Mouse (Mus musculus): Measurements from ENCODE around the gene Rtn1. TPM values are rescaled to one million over a fixed set of nuclear protein-coding genes. Genes with fewer than 3 reads are reported as not detected.

Rtn1 gene
- polyA plus RNA-seq, 1 experiment: 4.1 TPM

- no peaks in the 10 kb centered on the region for H3K36me3 ChIP-seq (ENCODE audit: control insufficient read depth, insufficient read depth, low read length)
- no peaks in the 10 kb centered on the region for H3K27me3 ChIP-seq (ENCODE audit: control insufficient read depth, insufficient read depth, low read length)
- WGBS: 66% methylated on average over 10 of the region's 10 CpGs
- H3K27ac ChIP-seq (ENCODE audit: insufficient read depth, low read depth, low read length): no peak overlapping the region
- no peak overlapping the region for H3K4me3 ChIP-seq (ENCODE audit: low read depth, low read length)
- no peak for TF ChIP-seq POLR2A (IDR thresholded peaks at IDR 0.05; ENCODE audit: low read depth, low read length)
- TF ChIP-seq CTCF (IDR thresholded peaks at IDR 0.05; ENCODE audit: extremely low read depth, insufficient read length, insufficient replicate concordance, low read depth, low read length): no peak
- no peaks in the 10 kb centered on the region for H3K4me1 ChIP-seq (ENCODE audit: control insufficient read depth, insufficient read depth, insufficient read length, low read length)
Measured at GRCm38 (mm10) chr12:72324210-72324871, 84.5 kb downstream of the Rtn1 start.

GRCm38 (mm10) chr12:72323778-72324177 is 85.1 kb downstream of the Rtn1 start:
- no peaks in the 10 kb centered on the region for H3K27me3 ChIP-seq (ENCODE audit: control insufficient read depth, insufficient read depth, low read length)
- no peak overlapping the region for H3K4me3 ChIP-seq (ENCODE audit: low read depth, low read length)
- 49% methylated on average over 4 of the region's 4 CpGs for WGBS
- no peaks in the 10 kb centered on the region for H3K4me1 ChIP-seq (ENCODE audit: control insufficient read depth, insufficient read depth, insufficient read length, low read length)
- no peak overlapping the region for H3K27ac ChIP-seq (ENCODE audit: insufficient read depth, low read depth, low read length)
- no peaks in the 10 kb centered on the region for H3K36me3 ChIP-seq (ENCODE audit: control insufficient read depth, insufficient read depth, low read length)
- no peak for TF ChIP-seq CTCF (IDR thresholded peaks at IDR 0.05; ENCODE audit: extremely low read depth, insufficient read length, insufficient replicate concordance, low read depth, low read length)
- no peak for TF ChIP-seq POLR2A (IDR thresholded peaks at IDR 0.05; ENCODE audit: low read depth, low read length)

GRCm38 (mm10) chr12:72315732-72316465 is 93.0 kb downstream of the Rtn1 start:
- Histone ChIP-seq H3K4me1 (ENCODE audit: control insufficient read depth, insufficient read depth, insufficient read length, low read length) (no peaks in the 10 kb centered on the region), H3K36me3 (ENCODE audit: control insufficient read depth, insufficient read depth, low read length) (no peaks in the 10 kb centered on the region), H3K27ac (ENCODE audit: insufficient read depth, low read depth, low read length) (no peak overlapping the region), H3K27me3 (ENCODE audit: control insufficient read depth, insufficient read depth, low read length) (no peaks in the 10 kb centered on the region), H3K4me3 (ENCODE audit: low read depth, low read length) (no peak overlapping the region)
- WGBS: 80% methylated on average over 15 of the region's 15 CpGs
- TF ChIP-seq CTCF (IDR thresholded peaks at IDR 0.05; ENCODE audit: extremely low read depth, insufficient read length, insufficient replicate concordance, low read depth, low read length) (no peak), POLR2A (IDR thresholded peaks at IDR 0.05; ENCODE audit: low read depth, low read length) (no peak)

GRCm38 (mm10) chr12:72310818-72311217 is 98.0 kb downstream of the Rtn1 start:
- no peak for TF ChIP-seq POLR2A (IDR thresholded peaks at IDR 0.05; ENCODE audit: low read depth, low read length)
- no peak for TF ChIP-seq CTCF (IDR thresholded peaks at IDR 0.05; ENCODE audit: extremely low read depth, insufficient read length, insufficient replicate concordance, low read depth, low read length)
- no peak overlapping the region for H3K27ac ChIP-seq (ENCODE audit: insufficient read depth, low read depth, low read length)
- H3K36me3 ChIP-seq (ENCODE audit: control insufficient read depth, insufficient read depth, low read length): no peaks in the 10 kb centered on the region
- H3K27me3 ChIP-seq (ENCODE audit: control insufficient read depth, insufficient read depth, low read length): no peaks in the 10 kb centered on the region
- H3K4me3 ChIP-seq (ENCODE audit: low read depth, low read length): no peak overlapping the region
- no peaks in the 10 kb centered on the region for H3K4me1 ChIP-seq (ENCODE audit: control insufficient read depth, insufficient read depth, insufficient read length, low read length)
- WGBS: 72% methylated on average over 6 of the region's 6 CpGs

GRCm38 (mm10) chr12:72308506-72308905 is 100.3 kb downstream of the Rtn1 start:
- WGBS: 80% methylated on average over 8 of the region's 8 CpGs
- TF ChIP-seq POLR2A (IDR thresholded peaks at IDR 0.05; ENCODE audit: low read depth, low read length): no peak
- no peak for TF ChIP-seq CTCF (IDR thresholded peaks at IDR 0.05; ENCODE audit: extremely low read depth, insufficient read length, insufficient replicate concordance, low read depth, low read length)

GRCm38 (mm10) chr12:72306281-72306680 is 102.6 kb downstream of the Rtn1 start:
- H3K4me1 ChIP-seq (ENCODE audit: control insufficient read depth, insufficient read depth, insufficient read length, low read length): no peaks in the 10 kb centered on the region
- TF ChIP-seq POLR2A (IDR thresholded peaks at IDR 0.05; ENCODE audit: low read depth, low read length) (no peak), CTCF (IDR thresholded peaks at IDR 0.05; ENCODE audit: extremely low read depth, insufficient read length, insufficient replicate concordance, low read depth, low read length) (no peak)
- H3K27ac ChIP-seq (ENCODE audit: insufficient read depth, low read depth, low read length): no peak overlapping the region
- no peaks in the 10 kb centered on the region for H3K36me3 ChIP-seq (ENCODE audit: control insufficient read depth, insufficient read depth, low read length)
- WGBS: 88% methylated on average over 11 of the region's 11 CpGs
- H3K4me3 ChIP-seq (ENCODE audit: low read depth, low read length): no peak overlapping the region
- no peaks in the 10 kb centered on the region for H3K27me3 ChIP-seq (ENCODE audit: control insufficient read depth, insufficient read depth, low read length)

More at GRCm38 (mm10) chr12:72308506-72308905, 100.3 kb downstream of the Rtn1 start:
- H3K36me3 ChIP-seq (ENCODE audit: control insufficient read depth, insufficient read depth, low read length): no peaks in the 10 kb centered on the region
- no peaks in the 10 kb centered on the region for H3K4me1 ChIP-seq (ENCODE audit: control insufficient read depth, insufficient read depth, insufficient read length, low read length)
- H3K4me3 ChIP-seq (ENCODE audit: low read depth, low read length): no peak overlapping the region
- H3K27ac ChIP-seq (ENCODE audit: insufficient read depth, low read depth, low read length): no peak overlapping the region
- H3K27me3 ChIP-seq (ENCODE audit: control insufficient read depth, insufficient read depth, low read length): no peaks in the 10 kb centered on the region

GRCm38 (mm10) chr12:72305421-72305820 is 103.4 kb downstream of the Rtn1 start:
- Histone ChIP-seq H3K27me3 (ENCODE audit: control insufficient read depth, insufficient read depth, low read length) (no peaks in the 10 kb centered on the region), H3K27ac (ENCODE audit: insufficient read depth, low read depth, low read length) (no peak overlapping the region), H3K4me3 (ENCODE audit: low read depth, low read length) (no peak overlapping the region), H3K4me1 (ENCODE audit: control insufficient read depth, insufficient read depth, insufficient read length, low read length) (no peaks in the 10 kb centered on the region), H3K36me3 (ENCODE audit: control insufficient read depth, insufficient read depth, low read length) (no peaks in the 10 kb centered on the region)
- TF ChIP-seq CTCF (IDR thresholded peaks at IDR 0.05; ENCODE audit: extremely low read depth, insufficient read length, insufficient replicate concordance, low read depth, low read length) (no peak), POLR2A (IDR thresholded peaks at IDR 0.05; ENCODE audit: low read depth, low read length) (no peak)
- WGBS: 70% methylated on average over 5 of the region's 5 CpGs

All from small intestine, adult 2 months (tissue).